Mouse (Mus musculus): ENCODE data around the gene Arpc2. TPM values are rescaled to one million over a fixed set of nuclear protein-coding genes. Genes with fewer than 3 reads are reported as not detected.

Gene Arpc2
- total RNA-seq, 1 experiment from 2014 or later = 345 TPM

GRCm38 (mm10) chr1:74307146-74307545 is 71.3 kb downstream of the Arpc2 start:
- ATAC-seq (replicated peaks in 1 of 2; ENCODE audit: insufficient read depth in 1 of 2, low FRiP score in 2 of 2, low TSS enrichment in 1 of 2, low read depth in 1 of 2, poor library complexity in 2 of 2, severe bottlenecking in 2 of 2) = no peak

GRCm38 (mm10) chr1:74308001-74308964 is 72.4 kb downstream of the Arpc2 start:
- ATAC-seq (replicated peaks in 1 of 2; ENCODE audit: insufficient read depth in 1 of 2, low FRiP score in 2 of 2, low TSS enrichment in 1 of 2, low read depth in 1 of 2, poor library complexity in 2 of 2, severe bottlenecking in 2 of 2) = peak in 1 of 2 experiments; percentile 56; a peak in 1 of 4 replicates

- no peak for ATAC-seq (replicated peaks in 1 of 2; ENCODE audit: insufficient read depth in 1 of 2, low FRiP score in 2 of 2, low TSS enrichment in 1 of 2, low read depth in 1 of 2, poor library complexity in 2 of 2, severe bottlenecking in 2 of 2)
Observed at GRCm38 (mm10) chr1:74309767-74310166, 73.9 kb downstream of the Arpc2 start.

DNA sequence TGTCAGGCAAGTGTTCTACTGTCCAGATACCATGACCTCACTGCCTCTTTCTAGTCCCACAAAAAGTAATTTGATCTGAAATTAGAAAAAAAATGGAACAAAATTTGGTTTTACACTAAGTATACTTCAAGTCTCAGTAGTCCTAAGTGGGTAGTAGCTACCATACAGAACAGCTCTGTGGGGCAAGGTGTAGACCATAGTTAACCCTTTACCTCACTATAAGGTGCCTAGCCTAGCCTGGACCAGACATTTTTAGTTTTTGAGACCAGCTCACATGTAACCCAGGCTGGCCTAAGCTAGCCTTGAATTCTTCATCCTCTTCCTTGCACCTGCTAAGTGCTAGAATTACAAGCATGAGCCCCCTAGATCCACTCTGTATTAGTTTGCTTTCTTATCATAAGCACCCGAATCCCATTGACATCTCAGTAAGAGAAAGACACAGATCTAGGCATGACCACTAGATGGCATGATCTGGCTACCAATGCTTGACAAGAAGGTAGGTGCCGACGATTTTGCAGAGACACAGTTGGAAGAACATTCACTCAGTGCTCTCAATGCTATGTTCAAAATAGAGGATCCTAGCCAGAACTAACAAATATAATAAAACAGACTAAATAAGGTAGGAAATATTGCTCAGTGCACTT is 77.3 kb downstream of the Arpc2 start:
- ATAC-seq (replicated peaks in 1 of 2; ENCODE audit: insufficient read depth in 1 of 2, low FRiP score in 2 of 2, low TSS enrichment in 1 of 2, low read depth in 1 of 2, poor library complexity in 2 of 2, severe bottlenecking in 2 of 2) = peak; percentile 61 to 83; a peak in 3 of 4 replicates

GRCm38 (mm10) chr1:74314796-74315195 is 78.9 kb downstream of the Arpc2 start:
- ATAC-seq (replicated peaks in 1 of 2; ENCODE audit: insufficient read depth in 1 of 2, low FRiP score in 2 of 2, low TSS enrichment in 1 of 2, low read depth in 1 of 2, poor library complexity in 2 of 2, severe bottlenecking in 2 of 2) = no peak

DNA sequence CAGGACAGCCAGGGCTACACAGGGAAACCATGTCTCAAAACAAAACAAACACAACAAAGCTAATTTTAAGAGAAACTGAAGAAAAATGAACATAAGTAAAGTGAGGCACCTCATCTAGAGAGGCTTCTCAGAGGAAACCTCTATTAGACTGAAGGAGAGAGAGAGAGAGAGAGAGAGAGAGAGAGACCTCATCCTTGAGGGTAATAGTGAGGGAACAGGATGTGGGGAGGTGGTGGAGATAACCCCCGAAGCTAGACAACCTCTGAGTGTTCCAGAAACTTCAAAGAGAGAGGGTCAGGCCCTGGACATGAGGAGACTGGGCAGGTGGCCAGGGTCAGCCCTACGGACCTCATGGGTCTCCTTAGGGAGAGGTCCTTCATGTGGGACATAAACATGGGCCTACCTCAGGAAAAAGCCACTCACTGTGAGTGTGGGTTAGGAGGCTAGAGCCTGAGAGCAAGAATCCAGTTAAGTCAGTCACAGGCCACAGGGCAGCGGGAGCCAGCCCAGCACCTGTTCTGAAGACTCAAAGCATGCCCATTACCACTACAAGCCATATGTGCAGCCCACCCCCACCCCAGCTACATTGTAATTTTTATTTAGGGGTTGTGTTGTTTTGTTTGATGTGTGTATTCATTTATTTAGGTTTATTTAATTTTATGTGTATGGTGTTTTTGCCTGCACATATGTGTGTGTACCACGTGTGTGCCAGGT is 80.4 kb downstream of the Arpc2 start:
- no peak for ATAC-seq (replicated peaks in 1 of 2; ENCODE audit: insufficient read depth in 1 of 2, low FRiP score in 2 of 2, low TSS enrichment in 1 of 2, low read depth in 1 of 2, poor library complexity in 2 of 2, severe bottlenecking in 2 of 2)

Other genes with a start within 250 kb of the Arpc2 start
- 16.1 and 39.1 TPM in 2 replicates for gene Tns1, start 111.6 kb upstream of the Arpc2 start, total RNA-seq (2017)
- 2.3 and 2.7 TPM in 2 replicates for gene Rufy4, start 110.5 kb upstream of the Arpc2 start, total RNA-seq (2017)
- 9.0 and 19.4 TPM in 2 replicates for gene Cxcr2, start 82.1 kb upstream of the Arpc2 start, total RNA-seq (2017)
- 0.15 and 0.56 TPM in 2 replicates for gene Cxcr1, start 41.5 kb upstream of the Arpc2 start, total RNA-seq (2017)
- gene Gpbar1, start 42.5 kb downstream of the Arpc2 start, total RNA-seq (2017) = 0.15 TPM in 1 of 2 replicates, not detected in the other
- 115 and 150 TPM in 2 replicates for gene Aamp, start 48.7 kb downstream of the Arpc2 start, total RNA-seq (2017)
- 12.3 and 29.0 TPM in 2 replicates for gene Pnkd, start 48.8 kb downstream of the Arpc2 start, total RNA-seq (2017)
- 29.9 and 36.7 TPM in 2 replicates for gene Tmbim1, start 69.5 kb downstream of the Arpc2 start, total RNA-seq (2017)
- 1.3 TPM in 1 of 2 replicates, not detected in the other for gene Catip, start 126.0 kb downstream of the Arpc2 start, total RNA-seq (2017)
- gene Slc11a1, start 139.1 kb downstream of the Arpc2 start, total RNA-seq (2017) = 3.2 TPM in 1 of 2 replicates, not detected in the other
- 38.1 and 40.0 TPM in 2 replicates for gene Ctdsp1, start 155.4 kb downstream of the Arpc2 start, total RNA-seq (2017)
- gene Vil1, start 173.3 kb downstream of the Arpc2 start, total RNA-seq (2017) = 0.55 TPM in 1 of 2 replicates, not detected in the other